Mouse (Mus musculus): Measurements from ENCODE around the gene Nr4a3. TPM values are rescaled to one million over a fixed set of nuclear protein-coding genes. Genes with fewer than 3 reads are reported as not detected.

The Nr4a3 gene
- total and polyA plus RNA-seq, 3 experiments: 0.17 TPM; not detected in 2

GRCm38 (mm10) chr4:48050442-48050841 is 5.5 kb downstream of the Nr4a3 start:
- H3K9me3 ChIP-seq (replicated peaks; ENCODE audit: insufficient read depth, low read length): no peaks in the 10 kb centered on the region
- H3K4me1 ChIP-seq (ENCODE audit: control insufficient read depth in 1 of 2, insufficient read depth in 2 of 2, low read length in 2 of 2): no peaks in the 10 kb centered on the region; a peak in 1 of 4 replicates
- H3K4me3 ChIP-seq (ENCODE audit: control insufficient read depth in 1 of 2, insufficient read depth in 1 of 2, low read depth in 2 of 2, low read length in 2 of 2): no peak overlapping the region
- H3K36me3 ChIP-seq (ENCODE audit: control insufficient read depth in 1 of 2, insufficient read depth in 2 of 2, low read length in 2 of 2): no peaks in the 10 kb centered on the region
- DNase-seq (ENCODE audit: low read depth, low spot score): no peak
- peaks cover 0 to 4% of the 10 kb centered on the region in 2 experiments; a peak in 1 of 4 replicates for H3K27me3 ChIP-seq (ENCODE audit: control insufficient read depth in 1 of 2, insufficient read depth in 2 of 2, low read length in 2 of 2)
- TF ChIP-seq MEF2A (IDR thresholded peaks at IDR 0.05; ENCODE audit: extremely low read depth, insufficient replicate concordance, low read depth, low read length, poor library complexity, severe bottlenecking) (no peak), USF1 (IDR thresholded peaks at IDR 0.05; ENCODE audit: low read depth, low read length) (no peak), HCFC1 (IDR thresholded peaks at IDR 0.05; ENCODE audit: low read depth, low read length) (no peak), JUND (IDR thresholded peaks at IDR 0.05; ENCODE audit: low read depth, low read length) (no peak), MYC (IDR thresholded peaks at IDR 0.05; ENCODE audit: low read depth, low read length) (no peak), TCF12 (IDR thresholded peaks at IDR 0.05; ENCODE audit: low read depth, low read length) (no peak), POLR2A (IDR thresholded peaks at IDR 0.05; ENCODE audit: control insufficient read depth in 1 of 2, insufficient read depth in 1 of 2, low read depth in 1 of 2, low read length in 2 of 2, poor library complexity in 1 of 2) (no peak), GATA1 (IDR thresholded peaks at IDR 0.05; ENCODE audit: low read depth, low read length) (no peak), ELF1 (IDR thresholded peaks at IDR 0.05; ENCODE audit: low read depth, low read length) (no peak), ZKSCAN1 (IDR thresholded peaks at IDR 0.05; ENCODE audit: low read depth, low read length) (no peak), MAFK (IDR thresholded peaks at IDR 0.05; ENCODE audit: borderline replicate concordance, low read depth, low read length) (no peak), POLR2AphosphoS5 (IDR thresholded peaks at IDR 0.05; ENCODE audit: borderline replicate concordance, low read depth, low read length) (no peak), SMC3 (IDR thresholded peaks at IDR 0.05; ENCODE audit: low read depth, low read length) (no peak), ETS1 (IDR thresholded peaks at IDR 0.05; ENCODE audit: low read depth, low read length) (no peak), MAZ (IDR thresholded peaks at IDR 0.05; ENCODE audit: low read depth, low read length) (no peak), TBP (IDR thresholded peaks at IDR 0.05; ENCODE audit: low read depth, low read length) (no peak), E2F4 (IDR thresholded peaks at IDR 0.05; ENCODE audit: borderline replicate concordance, low read depth, low read length) (no peak), UBTF (IDR thresholded peaks at IDR 0.05; ENCODE audit: borderline replicate concordance, insufficient read depth, low read depth, low read length) (no peak), KAT2A (conservative IDR thresholded peaks at IDR 0.05; ENCODE audit: low read depth, low read length) (no peak)
- H3K27ac ChIP-seq (ENCODE audit: control insufficient read depth, low read depth, low read length): no peak overlapping the region
- no peaks in the 10 kb centered on the region for H3K79me2 ChIP-seq (ENCODE audit: control insufficient read depth, insufficient read depth, low read length, poor library complexity)
- H3K9ac ChIP-seq (ENCODE audit: control insufficient read depth, low read depth, low read length, poor library complexity, severe bottlenecking): no peak overlapping the region

- H3K79me2 ChIP-seq (ENCODE audit: control insufficient read depth, insufficient read depth, low read length, poor library complexity): no peaks in the 10 kb centered on the region
- H3K27ac ChIP-seq (ENCODE audit: control insufficient read depth, low read depth, low read length): no peak overlapping the region
- peaks cover 0 to 4% of the 10 kb centered on the region in 2 experiments; a peak in 2 of 4 replicates for H3K27me3 ChIP-seq (ENCODE audit: control insufficient read depth in 1 of 2, insufficient read depth in 2 of 2, low read length in 2 of 2)
- no peak for DNase-seq (ENCODE audit: low read depth, low spot score)
- H3K9me3 ChIP-seq (replicated peaks; ENCODE audit: insufficient read depth, low read length): no peaks in the 10 kb centered on the region
- H3K4me1 ChIP-seq (ENCODE audit: control insufficient read depth in 1 of 2, insufficient read depth in 2 of 2, low read length in 2 of 2): no peaks in the 10 kb centered on the region; a peak in 1 of 4 replicates
- H3K4me3 ChIP-seq (ENCODE audit: control insufficient read depth in 1 of 2, insufficient read depth in 1 of 2, low read depth in 2 of 2, low read length in 2 of 2): no peak overlapping the region
- H3K9ac ChIP-seq (ENCODE audit: control insufficient read depth, low read depth, low read length, poor library complexity, severe bottlenecking): no peak overlapping the region
- TF ChIP-seq GABPA (IDR thresholded peaks at IDR 0.05; ENCODE audit: low read depth, low read length) (no peak), MEF2A (IDR thresholded peaks at IDR 0.05; ENCODE audit: extremely low read depth, insufficient replicate concordance, low read depth, low read length, poor library complexity, severe bottlenecking) (no peak), NELFE (IDR thresholded peaks at IDR 0.05; ENCODE audit: low read depth, low read length) (no peak), ETS1 (IDR thresholded peaks at IDR 0.05; ENCODE audit: low read depth, low read length) (no peak), POLR2AphosphoS2 (IDR thresholded peaks at IDR 0.05; ENCODE audit: low read length) (no peak), CTCF (IDR thresholded peaks at IDR 0.05 in 2 of 3, conservative IDR thresholded peaks at IDR 0.05 in 1 of 3; ENCODE audit: control insufficient read depth in 1 of 3, insufficient read depth in 1 of 3, low read depth in 2 of 3, low read length in 3 of 3, poor library complexity in 1 of 3, severe bottlenecking in 1 of 3) (no peak), TAL1 (IDR thresholded peaks at IDR 0.05; ENCODE audit: low read length) (no peak), JUND (IDR thresholded peaks at IDR 0.05; ENCODE audit: low read depth, low read length) (no peak), SMC3 (IDR thresholded peaks at IDR 0.05; ENCODE audit: low read depth, low read length) (no peak), POLR2AphosphoS5 (IDR thresholded peaks at IDR 0.05; ENCODE audit: borderline replicate concordance, low read depth, low read length) (no peak), MXI1 (IDR thresholded peaks at IDR 0.05; ENCODE audit: low read depth, low read length) (no peak)
- no peaks in the 10 kb centered on the region for H3K36me3 ChIP-seq (ENCODE audit: control insufficient read depth in 1 of 2, insufficient read depth in 2 of 2, low read length in 2 of 2)
Observed at GRCm38 (mm10) chr4:48051086-48051673, 6.2 kb downstream of the Nr4a3 start.

Measured in MEL (cell line).